Mouse (Mus musculus): Measurements from ENCODE around the gene Napsa.

DNA sequence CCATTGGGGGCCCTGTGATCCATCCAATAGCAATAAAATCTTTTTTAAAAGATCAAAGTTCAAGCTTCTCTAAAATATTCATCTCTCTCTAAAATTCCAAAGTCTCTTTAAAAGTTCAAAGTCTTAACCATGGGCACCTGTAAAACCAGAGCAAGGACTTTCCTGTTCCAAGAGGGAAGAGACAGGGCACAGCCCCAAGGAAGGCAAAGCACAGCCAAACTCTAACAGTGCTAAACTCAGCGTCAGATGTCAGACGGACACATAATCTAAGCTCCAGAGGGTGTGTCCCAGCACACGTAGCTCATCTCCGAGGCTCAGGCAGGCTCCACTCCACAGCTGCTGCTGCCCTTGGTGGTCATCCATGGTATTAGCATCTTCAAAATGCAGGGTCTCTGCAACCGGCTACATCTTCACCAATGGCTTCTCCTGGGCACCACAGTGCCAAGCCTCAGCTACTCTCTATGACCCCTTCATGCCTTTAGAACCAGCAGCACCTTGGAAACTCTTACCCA is 4.2 kb downstream of the Napsa start:
- TF ChIP-seq CTCF (IDR thresholded peaks at IDR 0.05; ENCODE audit: low read depth, low read length) (no peak), GATA1 (IDR thresholded peaks at IDR 0.05; ENCODE audit: borderline replicate concordance, low read length) (no peak), GATA2 (IDR thresholded peaks at IDR 0.05; ENCODE audit: borderline replicate concordance, low read depth, low read length) (no peak), POLR2AphosphoS5 (IDR thresholded peaks at IDR 0.05; ENCODE audit: insufficient replicate concordance, low read depth, low read length) (no peak)
